Mouse (Mus musculus): ENCODE measurements around the gene Tatdn2.

- TF ChIP-seq CTCF (IDR thresholded peaks at IDR 0.05; ENCODE audit: low read depth, low read length): no peak
- no peak for TF ChIP-seq GATA2 (IDR thresholded peaks at IDR 0.05; ENCODE audit: borderline replicate concordance, low read depth, low read length)
- no peak for TF ChIP-seq GATA1 (IDR thresholded peaks at IDR 0.05; ENCODE audit: borderline replicate concordance, low read length)
- TF ChIP-seq POLR2AphosphoS5 (IDR thresholded peaks at IDR 0.05; ENCODE audit: insufficient replicate concordance, low read depth, low read length): no peak
- no peak for TF ChIP-seq TAL1 (conservative IDR thresholded peaks at IDR 0.05; ENCODE audit: low read depth, low read length)
These were observed 42.0 kb upstream of the Tatdn2 start for GRCm38 (mm10) chr6:113654753-113655397.

Measured in G1E (cell line).